Mouse (Mus musculus) megakaryocyte-erythroid progenitor cell, adult 5-6 weeks (primary cell): ENCODE data around the gene Spock1. TPM values are rescaled to one million over a fixed set of nuclear protein-coding genes. Genes with fewer than 3 reads are reported as not detected.
A peak's percentile ranks its signal among the peaks of the same experiment; 100 is the strongest.

Experiments
- ATAC-seq: replicated peaks from 2 replicates; pipeline ENCODE4 v1.8.0; 2016; ENCODE audit warnings: mild to moderate bottlenecking, inconsistent platforms; ENCODE audit not compliant: severe bottlenecking, poor library complexity, low FRiP score, low TSS enrichment
- total RNA-seq, 2 experiments: library from RNA; stranded (forward) in 1 of 2; stranded (reverse) in 1 of 2; fragments of 200-1000, 215-1000 nt in 1 of 2; fragments of >200 nt in 1 of 2; fragmentation: Nextera tagmentation in 1 of 2; gene quantifications; 2 replicates each; pipeline ENCODE4 v1.2.3; 2014 to 2017

Spock1 gene
- total RNA-seq (2014; fragmentation: Nextera tagmentation) = not detected in 2 replicates
- not detected in 2 replicates for total RNA-seq (2017)

DNA sequence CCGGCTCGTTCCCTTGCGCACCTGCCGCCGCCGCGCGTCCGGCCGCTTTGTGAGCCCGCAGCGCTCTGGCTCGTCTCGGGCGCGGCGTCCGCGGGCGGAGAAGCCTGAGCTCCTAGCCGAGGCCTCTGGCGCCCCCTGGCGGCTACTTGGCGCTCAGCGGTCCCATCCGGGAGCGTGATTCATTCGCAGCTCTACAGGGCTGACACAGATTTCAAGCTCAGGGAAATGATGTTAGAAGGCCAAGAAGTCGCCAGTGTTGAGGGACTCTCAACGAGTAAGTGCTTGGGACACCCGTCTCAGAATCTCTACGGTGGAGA is at the start of gene Spock1:
Gene Spock1, minus strand, starts transcription at position 67 of the 317 bp plus-strand sequence.
- 0 out of 2 replicates have a peak, but pooled peaks have one; percentile 57 for ATAC-seq

DNA sequence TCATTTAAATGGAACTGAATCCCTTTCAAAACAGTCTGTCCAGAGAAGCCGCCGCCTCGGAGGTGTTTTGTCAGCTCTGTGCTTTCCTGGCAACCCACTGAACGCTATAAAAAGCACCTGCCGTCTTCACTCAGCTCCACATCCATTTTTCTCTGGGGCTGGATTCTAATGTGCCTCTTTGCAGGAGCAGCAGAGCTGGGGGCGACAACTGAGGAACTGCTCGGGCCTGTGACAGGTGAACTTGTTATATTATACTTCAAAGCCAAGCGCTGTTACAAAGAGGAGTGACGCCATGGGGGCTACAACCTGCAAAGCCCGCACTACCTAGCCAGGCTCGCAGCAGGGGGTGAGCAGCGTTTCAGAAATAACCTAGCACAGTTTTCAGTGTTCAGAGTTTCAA is 42.0 kb upstream of the Spock1 start:
- no peak for ATAC-seq

DNA sequence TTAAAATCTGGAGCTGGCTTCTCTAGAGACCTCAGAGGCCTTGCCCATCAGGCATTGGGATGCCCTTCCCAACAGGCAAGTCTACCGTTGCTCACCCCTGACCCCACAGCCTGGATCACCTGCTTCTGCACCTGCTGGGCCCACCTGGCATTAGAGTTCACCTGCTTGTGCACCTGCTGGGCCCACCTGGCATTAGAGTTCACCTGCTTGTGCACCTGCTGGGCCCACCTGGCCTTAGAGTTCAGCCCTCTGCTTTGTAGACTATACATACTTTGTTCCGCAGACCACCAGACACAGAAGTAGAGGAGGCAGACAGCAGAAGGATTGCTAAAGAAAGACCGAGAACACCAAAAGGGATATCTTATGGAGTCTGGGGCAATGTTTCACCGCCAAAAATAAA is 41.4 kb upstream of the Spock1 start:
- ATAC-seq = no peak

DNA sequence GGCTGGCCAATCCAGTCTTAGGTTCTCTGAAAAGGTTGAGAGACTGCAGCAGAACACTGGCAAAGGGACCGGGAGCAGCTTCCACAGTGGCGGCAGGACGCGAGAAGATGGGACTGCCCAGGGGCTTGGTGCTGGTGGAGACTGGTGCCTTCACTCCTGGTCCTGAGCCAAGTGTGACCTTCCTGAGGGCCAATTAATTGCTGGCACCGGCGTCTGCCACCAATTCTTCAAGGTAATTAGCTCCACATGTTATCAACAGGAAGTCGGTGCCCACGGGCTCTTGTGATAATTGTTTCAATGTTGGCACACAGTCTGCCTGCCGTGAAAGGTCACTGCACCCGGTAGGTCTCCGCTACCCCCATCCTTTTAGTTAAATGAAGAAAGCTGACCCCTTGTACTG is 37.1 kb upstream of the Spock1 start:
- no peak for ATAC-seq

DNA sequence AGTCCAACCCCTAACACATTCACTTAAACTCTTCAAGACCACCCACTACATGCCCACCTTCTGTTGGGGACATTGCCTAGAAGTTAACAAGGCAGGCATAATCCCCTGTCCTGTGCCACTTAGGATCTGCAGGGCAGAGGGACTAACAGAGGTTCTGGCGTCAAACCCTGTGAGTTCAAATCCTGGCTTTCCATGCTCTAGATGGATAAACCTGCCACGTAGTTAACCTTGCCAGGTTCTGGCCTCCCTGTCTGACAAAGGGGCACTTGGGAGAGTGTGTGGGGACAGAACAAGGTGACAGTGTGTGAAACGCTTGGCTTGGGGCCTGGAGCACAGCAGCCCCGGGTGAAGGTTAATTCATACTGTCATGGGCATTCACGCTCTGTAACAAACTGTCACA is 36.3 kb upstream of the Spock1 start:
- no peak for ATAC-seq

DNA sequence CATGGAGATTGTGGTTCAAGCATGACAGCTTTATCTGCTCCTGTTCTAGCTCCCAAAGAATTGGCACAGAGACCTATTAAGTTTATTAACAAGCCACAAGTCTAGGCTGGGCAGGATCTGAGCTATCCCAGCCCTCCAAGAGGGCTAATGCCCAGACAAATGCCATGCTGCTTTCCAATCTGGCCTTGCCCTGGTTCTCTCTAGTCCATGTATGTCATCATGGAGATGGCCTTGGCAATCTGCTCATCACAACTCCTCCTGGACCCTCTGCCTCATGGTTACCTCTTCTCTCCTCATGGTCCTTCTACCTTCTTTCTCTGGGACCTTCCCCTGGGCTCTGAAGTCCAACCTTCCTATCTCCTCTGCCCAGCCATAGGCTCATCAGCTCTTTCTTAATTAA is 35.8 kb upstream of the Spock1 start:
- ATAC-seq = no peak

DNA sequence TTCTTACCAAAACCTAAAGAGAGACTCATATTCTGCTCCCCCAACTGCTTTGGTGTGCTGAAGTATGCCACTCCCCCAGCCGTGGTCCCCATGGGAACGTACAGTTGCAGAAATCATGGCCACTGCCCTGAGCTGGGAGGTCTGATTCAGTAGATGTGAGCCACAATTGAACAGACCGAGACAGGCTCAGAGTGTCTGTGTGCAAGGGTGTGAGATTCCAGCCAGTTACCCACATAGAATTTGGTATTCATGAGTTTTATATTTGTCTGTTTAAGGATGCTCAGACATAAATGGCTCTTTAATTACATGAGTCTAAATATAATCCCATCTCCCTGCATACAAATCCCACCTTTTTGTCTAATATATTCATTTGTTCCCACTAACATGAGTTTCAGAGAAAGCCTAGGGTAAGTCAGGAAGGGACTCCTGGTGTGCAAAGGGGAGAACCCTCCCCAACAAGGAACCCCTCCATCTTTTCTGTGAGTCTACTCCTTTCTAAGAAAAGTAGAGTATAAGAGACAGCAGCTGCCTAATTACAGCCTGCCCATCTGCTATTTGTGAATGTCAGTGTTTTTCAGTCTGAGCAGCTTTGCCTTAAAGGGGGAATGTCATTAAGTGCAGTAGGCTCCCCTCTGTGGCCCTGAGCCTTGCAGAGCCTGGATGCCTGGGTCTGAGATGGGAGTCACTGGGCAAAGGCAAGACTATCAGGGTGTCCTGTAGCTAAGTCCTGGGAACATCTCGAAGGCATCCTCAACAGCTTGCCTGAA is 29.5 kb upstream of the Spock1 start:
- no peak for ATAC-seq

DNA sequence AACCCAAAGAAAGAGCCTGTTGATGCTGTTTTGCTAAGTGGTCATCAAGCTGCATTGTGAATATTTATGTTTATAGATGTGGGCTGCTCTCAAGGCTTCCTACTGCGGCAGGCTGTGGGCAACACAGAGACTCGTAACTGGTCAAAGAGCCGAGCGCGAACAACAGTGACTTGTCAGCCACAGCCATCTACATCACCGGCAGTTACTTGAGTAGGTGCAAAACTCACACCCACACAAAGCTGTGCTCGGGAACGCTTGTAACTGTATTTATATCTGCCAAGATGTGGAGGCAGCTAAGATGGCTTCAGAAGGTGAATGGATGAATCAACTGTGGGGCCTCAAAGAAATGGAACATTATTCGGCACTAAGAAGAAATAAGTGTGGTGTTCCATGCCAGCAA is 23.9 kb upstream of the Spock1 start:
- no peak for ATAC-seq

DNA sequence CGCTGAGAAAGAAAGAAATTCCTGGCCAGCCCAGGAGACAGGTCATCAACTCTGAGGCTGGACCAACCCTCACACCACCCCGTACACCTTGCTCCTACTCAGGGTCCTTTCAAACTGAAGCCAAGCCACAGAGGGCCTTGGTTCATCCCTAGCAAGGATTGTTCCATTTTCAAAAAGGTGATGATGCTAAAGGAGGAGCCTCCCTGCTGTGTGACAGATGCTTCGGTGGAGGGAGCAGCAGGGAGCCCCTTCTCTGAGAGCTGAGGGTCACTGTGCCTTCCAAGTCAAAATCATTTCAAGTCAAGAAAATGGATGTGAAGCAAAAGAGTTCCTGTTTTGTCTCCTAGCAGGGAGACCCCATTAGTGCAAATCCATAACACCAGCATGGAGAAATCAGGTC is 23.2 kb upstream of the Spock1 start:
- ATAC-seq = no peak

DNA sequence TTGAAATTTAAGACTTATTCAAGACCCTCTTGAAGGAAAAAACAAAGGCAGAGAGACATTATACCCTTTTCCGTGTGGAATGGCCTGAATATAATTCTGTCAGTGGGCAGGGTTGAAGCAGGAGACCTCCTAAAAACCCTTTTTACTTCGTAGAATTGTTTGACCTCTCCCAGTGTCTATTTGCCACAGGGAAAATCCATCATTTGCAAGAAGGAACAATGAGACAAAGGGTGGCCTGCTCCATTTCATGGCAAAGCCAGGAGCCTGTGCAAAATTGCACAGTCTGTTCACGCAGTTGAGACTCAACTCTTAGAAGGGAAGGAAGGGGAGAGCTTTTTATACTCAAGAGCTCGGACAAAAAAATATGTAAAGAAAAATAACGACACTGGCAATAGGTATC is 22.6 kb upstream of the Spock1 start:
- no peak for ATAC-seq

DNA sequence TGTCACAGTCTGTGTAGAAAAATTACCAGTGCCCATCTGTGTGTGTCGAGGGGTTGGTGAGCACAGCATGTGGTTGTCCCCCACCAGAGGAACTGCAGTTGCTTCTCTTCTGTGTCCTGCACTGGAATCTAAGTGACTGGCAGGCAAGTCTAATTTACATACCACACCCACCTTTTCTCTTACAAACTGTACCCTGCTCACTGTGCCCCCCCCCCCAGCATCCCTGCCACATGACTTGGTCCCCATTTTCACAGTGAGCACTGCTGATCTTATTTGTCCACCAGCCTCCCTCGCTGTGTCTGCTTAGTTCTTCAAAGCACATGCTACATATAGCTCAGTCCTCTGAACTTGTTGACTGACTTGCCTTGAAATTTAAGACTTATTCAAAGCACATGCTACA is 22.2 kb upstream of the Spock1 start:
- ATAC-seq = no peak

DNA sequence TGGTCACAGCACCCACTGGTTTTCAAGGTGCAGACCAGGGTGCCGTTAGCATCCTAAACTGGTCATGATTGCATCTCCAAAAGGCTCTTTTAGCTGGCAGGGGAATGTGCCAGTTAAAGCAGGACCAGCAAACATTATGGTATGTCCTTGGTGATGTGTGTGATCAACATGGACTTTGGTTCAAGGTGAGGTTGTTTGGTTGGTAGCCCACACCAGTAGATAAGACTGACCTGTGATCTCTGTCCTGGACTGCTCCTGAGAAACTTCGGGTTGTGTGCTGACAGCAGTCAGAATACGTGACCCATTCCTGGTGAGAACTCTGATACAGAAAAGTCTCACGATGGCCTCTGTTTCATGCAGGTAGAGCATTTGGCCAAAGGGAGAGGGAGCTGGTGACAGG is 11.8 kb upstream of the Spock1 start:
- ATAC-seq = no peak

DNA sequence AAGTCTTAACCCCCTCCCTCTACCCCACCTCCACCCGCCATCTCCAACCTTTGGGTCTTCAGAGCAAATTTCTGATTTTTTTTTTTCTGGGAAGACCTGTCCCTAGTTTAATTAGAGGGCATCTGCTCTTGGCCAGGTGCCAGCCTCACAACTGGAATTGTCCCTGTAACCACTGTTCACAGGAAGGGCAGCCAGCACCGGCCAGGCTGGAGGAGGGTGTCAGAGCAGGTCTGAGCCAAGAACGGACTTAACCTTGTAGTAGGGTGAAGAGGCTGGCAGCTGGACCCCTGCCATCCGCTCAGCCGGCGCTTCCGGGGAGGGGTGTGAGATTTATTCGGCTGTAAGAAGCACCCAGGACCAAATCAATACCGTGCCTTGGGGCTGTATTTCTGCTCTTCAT is 3.0 kb upstream of the Spock1 start:
- ATAC-seq = no peak

DNA sequence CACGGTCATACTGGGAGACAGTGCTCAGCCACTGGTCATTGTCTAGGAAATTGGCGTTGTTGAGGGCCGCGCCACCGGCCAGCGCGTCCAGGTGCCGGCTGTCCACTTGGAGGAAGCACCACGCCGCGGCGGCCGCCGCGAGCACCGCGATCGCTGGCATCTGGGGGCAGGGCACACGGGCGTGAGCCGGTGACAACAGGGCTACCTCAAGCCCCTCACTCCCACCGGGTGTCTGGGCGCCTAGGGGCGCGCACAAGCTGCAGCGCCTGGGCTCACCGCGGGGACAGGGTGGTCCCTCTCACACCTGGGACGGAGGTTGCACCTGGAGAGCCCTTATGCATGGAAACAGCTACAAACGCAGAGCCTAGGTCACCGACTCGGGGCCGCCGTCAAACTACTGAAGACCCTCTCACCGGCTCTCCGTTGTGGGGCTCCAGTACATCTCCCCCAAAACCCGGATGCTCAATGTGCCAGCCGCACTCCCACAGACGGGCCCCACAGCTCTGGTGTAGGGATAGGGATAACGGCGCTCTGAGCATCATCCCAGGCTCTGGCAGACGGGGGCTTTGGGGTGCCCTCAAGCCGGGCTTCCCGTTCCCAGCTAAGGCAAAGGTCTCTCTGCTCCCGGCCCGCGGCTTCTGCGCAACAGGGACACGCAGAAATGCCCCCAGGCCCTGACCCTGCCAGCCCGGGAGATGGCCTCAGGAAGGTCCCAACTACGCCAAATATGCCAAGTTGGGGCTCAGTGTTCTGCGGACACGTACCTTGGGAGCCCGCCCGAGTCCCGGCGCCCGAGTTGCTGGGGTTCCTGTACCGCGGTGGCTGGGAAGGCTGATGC is 485 bp downstream of the Spock1 start:
- no peak for ATAC-seq

DNA sequence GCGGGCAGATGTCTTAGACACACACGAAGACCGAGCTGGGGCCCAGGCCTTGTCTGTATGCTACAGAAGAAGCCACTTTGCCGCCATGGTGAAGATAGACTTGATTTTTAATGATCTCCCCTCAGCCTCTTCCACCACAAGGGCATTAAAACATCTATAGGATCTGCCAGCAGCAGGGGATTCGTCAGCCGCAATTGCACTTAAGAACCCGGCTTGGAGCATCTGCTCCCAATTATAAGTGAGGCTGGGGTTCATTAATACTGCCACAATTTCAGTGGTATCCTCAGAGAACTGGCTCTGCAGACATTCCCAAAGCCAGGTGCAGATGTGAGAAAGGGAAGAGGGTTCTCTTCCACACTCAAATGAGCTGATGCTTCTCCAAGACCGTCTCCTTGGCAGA is 13.5 kb downstream of the Spock1 start:
- ATAC-seq = no peak

DNA sequence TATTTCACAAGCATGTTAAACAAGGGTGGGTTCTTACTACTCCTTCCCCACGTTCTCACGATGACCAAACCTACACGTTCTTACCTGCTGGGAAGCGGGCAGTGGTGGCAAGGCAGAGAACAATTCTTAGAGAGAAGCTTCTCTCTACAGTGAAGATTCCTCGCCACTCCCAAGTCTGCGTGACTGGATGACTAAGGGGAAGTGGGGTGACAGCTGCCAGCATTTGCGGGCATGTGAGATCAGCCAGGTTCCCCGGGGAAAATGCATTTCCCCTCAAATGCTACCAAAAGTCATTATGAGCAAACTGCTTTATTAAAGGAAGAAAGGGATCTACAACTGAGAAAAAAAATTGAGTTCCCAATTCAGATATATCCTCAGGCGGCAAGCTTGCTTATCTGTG is 18.4 kb downstream of the Spock1 start:
- ATAC-seq = no peak

DNA sequence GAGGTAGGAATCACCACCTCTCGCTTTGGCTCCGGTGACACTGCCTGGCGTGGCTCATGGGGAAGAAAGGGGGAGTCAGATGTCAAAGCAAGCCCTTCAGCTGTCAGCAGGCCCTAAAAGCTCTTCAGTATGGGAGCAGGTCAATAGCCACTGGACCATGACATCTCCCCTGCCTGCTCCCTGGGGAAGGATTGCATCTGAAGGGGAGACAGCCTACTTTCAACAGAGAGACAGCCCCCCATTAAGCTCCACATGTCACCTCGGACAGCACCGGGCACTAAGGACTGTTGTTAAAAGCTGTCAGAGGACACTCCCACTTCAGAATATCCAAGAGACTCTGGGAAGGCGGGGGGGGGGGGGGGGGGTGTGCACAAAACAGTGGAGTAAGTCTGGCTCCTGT is 19.1 kb downstream of the Spock1 start:
- no peak for ATAC-seq

DNA sequence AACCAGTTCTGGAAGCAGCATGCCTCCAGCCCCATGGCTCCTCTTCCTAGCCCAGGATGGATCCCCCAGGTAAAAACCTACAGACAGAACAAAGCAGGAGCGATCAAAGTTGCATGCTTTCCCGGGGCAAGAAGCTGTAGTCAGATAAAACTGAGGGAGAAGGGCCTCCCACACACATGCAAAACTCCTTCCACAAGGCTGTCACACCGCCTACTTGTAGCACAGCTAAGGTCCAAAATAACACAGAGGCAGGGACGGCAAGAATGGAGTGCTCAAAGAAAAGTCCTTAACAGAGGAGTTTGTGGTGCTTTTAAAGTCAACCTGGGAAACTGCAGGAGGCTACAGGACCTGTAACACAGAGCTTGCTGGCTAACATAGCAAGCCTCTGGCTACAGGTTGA is 28.3 kb downstream of the Spock1 start:
- no peak for ATAC-seq

DNA sequence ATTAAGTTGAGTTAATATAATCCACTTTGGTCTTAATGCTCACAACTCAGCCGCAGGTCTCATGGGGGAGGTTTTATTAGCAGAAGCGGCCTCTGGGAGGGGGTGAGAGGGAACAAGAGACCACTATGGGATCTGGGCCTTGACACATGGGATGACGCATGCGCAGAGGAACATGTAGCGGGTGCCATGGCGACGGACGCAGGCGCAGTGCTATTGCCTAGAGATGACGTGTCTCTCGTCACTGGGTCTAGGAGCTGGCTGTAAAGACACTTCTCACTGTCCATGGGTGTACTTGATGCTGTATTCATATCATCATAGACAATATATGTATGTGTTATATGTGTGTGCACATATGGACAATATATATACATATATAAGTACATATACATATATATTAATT is 29.3 kb downstream of the Spock1 start:
- ATAC-seq = no peak

DNA sequence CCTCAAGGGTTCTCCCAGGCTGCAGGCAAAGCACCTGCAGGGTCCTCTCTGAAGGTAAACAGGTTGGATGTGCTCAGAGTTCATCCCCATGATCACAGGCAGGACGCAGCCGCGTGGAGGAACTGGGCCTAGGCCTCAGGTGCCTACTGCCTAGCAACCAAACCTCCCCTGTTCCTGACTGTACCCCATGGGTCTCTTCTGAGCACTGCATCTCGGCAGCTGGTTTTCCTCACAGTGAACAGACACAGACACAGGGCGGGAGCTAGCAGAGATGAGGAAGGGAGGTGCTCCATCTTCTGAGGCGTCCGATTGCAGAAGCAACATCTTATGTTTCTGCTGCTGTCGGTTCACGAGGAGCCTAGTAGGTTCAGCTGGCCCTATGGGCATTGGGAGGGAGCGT is 30.4 kb downstream of the Spock1 start:
- ATAC-seq = no peak

DNA sequence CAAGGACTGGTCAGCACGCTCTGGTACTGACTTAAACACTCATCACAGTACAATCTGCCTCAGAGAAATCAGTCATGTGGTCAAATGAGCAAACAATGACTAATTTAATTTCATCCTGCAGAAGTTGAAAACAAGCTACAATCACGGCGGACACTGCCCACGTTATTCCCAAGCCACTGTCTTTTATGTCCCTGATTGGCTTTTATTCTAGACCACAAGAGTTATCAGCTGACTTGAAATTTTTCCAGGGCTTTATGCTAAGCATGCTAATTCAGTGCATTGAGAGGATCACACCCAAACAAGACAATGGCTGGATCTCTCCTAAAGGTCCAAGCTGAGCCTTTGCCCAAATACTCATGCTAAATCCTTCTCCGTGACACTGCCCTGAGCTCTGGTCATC is 31.2 kb downstream of the Spock1 start:
- ATAC-seq = no peak
